Mouse (Mus musculus) urinary bladder, postnatal 10 days (tissue): ENCODE data around the gene Pnmal2.

ENCODE experiments used
- DNase-seq: peaks from one replicate; pipeline ENCODE4 v3.0.0; 2022; ENCODE audit warnings: low spot score

Gene Pnmal2

DNA sequence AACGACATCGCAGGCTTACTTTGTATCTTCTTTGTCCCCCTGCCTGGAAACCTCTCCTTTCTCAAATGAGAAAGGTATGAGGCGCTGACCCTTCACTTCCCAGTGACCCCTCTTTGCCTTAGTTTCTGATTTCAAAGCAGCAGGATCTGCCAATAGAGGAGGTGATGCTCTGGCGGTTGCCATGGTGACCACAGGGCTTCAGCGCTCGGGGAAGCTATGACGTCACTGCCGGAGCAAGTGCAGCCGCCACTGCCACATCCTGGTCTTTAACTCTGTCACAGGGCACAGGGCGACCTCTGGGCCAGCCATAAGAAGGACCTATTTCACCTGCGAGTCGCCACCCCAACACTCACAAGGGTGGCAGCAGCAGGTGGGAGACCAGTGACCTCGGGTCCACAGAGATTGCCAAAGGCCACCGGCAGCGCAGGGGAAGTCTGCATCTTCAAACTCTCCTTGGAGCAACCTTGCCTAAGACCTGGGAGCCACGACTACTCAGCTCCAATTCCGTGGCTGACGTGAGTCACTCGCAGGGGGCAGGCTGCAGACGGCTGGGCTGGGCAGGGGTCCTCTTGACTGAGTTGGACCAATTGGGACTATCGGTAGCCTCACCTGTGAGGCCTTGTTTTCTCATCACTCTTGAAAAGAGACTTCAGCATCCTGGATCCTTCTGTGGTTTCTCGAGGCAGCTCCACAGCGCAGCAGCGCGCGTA lies 38.5 kb downstream of the Pnmal2 start, which contains the start of gene Gm42372:
Gm42372 (plus strand) TSS at position 228 of the 710 bp plus-strand sequence.
- DNase-seq: no peak

DNA sequence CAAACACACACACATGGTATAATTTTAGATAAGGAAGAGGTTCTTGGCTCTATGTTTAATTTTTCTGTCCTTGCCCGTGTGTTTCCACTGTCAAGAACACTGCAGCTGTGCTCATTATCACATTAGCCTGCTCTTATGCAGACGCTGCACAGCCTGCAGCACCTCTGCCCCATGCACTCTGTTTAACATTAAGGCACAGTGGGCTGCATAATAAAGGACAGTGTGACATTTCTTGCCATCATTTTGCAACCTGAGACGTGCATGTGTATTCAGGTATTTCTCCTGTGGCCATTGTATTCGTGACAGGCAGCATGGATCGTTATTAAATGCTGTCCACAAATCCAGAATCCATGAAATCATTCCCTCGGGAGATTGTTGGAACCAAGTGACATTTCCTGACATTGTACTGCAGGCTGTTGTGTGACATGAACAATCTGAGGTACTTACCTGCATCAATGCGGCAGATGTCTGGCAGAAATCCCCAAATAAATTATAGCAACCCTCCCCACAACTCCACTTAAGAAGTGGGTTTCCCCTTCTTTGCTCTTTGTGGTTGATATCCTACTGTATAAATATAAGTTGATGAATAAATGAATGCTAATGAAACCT lies 43.2 kb downstream of the Pnmal2 start:
- DNase-seq: no peak

DNA sequence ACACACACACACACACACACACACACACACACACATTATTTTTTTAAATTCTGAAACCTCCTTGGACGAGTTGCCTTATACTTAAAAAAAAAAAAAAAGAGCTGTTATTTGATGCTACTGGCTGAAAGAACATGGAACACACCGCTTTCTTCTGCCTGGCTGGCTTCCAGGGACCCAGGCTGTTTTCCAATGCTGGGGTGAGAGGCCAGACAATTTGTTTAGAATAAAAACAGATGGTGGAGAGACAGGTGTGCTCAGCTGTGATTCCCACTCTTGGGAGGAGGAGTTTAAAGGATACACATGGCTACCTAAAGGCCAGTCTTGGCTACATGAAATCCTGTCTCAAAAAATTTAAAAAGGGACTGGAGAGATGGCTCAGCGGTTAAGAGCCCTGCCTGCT lies 43.9 kb downstream of the Pnmal2 start:
- DNase-seq: no peak

DNA sequence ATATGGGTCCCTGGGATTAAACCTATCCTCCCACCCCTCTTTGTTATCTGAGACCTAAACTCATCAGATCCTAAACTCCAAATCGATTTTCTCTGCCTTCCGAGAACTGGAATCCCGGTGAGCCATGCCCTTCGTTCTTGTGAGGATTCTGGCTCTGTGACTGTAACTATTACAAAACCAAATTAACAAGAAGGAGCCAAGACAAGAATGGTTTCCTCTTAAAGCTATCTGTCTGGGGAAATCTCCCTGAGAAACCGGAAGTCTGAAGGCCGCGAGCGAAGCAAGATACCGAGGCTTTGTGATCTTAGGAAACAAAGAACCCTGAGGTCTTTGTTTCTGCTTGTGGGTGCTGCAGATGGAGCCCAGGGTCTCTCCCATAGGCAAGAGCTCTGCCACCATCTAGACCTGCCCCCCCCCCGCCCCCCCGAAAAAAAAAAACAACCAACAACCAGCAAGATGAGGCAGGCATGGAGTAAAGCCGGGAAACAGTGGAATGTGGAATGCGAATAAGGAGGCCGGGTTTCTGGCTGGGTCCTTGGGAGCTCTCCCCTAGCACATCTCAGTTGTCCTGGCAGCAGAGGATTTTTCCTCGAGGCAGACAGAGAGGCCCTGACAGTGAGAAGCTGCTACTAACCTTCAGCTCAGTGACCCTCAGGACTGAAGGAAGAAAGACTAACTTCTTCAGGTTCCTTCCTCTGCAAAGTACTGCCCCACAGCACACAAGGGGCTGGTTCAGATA lies 45.7 kb downstream of the Pnmal2 start:
- DNase-seq: no peak

DNA sequence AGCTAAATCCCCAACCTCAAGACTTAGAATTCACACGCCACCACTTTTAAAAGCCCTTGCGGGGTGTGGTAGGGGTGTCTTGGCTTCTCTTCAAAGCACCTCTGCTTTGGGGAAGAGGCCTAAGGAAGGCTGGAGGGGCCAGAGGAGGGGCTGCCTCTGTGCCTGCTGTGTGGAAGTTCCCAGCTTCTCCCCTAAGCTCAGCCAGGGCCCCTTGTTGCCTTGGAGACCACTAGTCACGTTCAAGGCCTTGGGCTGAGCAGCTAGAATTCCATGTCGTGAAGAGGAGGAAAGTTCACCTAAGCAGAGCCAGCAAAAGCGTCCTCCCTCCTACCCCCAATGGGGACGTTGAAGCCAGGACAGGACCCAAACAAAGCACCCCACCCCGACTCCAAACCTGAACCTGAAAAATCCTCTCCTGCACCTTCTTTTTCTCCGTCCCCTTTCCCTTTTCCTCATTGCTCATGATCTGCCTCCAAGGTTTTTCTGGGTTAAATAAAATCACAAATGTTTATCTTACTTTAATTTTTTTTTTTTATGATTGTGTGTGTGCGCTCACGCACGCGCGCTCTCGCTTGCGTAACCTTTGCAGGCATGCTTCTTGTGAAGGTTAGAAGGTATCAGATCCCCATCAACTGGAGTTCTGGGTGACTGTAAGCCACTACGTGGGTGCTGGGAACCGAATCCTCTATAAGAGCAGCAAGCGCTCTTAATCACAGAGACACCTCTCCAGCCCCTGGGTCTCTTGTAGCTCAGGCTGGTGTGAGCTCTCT lies 47.4 kb downstream of the Pnmal2 start:
- no peak for DNase-seq

DNA sequence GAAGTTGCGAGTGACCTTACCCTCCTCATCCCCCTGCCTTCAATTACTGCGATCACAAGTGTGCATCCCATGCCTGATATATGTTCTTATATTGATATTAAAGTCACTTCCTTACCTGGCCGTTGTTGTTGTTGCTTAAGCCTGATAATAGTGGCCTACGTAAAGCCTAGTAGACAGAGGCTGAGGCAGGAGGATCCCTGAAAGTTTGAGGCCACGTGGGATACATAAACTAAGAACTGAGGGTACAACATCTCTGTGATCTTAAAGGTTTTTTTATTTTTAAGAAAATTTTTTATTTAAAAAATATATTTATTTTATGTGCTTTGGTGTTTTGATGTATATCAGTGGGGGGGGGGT lies 47.9 kb downstream of the Pnmal2 start, which contains the start of gene Ccdc8:
Ccdc8 (plus strand) TSS at position 258 of the 357 bp plus-strand sequence.
- DNase-seq: no peak

DNA sequence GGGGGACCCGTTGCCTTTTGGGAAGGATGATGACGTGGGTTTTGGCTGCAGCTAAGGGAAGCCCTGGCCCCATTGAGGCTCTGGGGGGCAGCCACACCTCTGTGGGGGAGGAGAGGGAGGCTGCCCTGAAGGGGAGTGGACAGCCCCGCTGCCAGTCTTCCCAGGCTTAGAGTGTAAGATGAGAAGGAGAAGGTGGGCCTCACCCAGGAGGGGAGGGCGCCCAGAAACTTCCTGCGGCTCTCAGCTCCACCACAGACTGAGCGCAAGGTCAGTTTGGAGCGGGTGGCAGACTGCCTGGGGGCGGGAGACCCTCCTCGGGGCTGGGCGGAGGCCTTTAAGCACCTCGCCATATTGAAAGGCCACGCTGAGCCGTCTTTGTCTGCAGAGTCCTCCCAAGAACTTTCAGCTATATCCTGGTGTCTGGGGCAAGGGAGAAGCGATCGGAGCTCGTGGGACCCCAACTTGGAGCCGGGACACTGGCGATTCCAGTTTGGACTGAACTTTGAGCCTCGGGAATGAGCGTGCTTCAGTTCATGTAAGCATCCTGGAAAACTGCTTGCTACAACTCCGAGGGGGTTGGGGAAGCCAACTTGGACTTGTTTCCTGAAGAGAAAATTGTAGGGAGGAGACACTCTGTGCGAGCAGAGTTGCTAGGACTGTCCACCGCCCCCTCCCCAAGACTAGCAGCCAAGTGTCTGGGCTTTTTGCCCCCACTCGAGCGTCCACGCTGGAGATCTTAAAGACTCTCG lies 49.3 kb downstream of the Pnmal2 start:
- peak; percentile 47 for DNase-seq

DNA sequence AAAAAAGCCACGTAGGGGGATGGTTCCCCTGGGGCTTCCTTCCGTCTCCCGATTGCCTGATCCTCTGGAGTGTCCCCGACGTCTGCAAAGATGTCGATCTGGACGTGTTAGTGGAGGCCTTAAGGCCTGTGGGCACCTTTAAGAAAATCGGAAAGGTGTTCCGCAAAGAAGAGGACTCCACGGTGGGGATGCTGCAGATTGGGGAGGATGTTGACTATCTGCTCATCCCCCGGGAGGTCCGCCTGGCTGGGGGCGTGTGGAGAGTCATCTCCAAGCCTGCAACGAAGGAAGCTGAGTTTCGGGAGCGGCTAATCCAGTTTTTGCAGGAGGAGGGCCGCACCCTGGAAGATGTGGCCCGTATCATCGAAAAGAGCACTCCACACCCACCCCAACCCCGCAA lies 49.9 kb downstream of the Pnmal2 start:
- no peak for DNase-seq

DNA sequence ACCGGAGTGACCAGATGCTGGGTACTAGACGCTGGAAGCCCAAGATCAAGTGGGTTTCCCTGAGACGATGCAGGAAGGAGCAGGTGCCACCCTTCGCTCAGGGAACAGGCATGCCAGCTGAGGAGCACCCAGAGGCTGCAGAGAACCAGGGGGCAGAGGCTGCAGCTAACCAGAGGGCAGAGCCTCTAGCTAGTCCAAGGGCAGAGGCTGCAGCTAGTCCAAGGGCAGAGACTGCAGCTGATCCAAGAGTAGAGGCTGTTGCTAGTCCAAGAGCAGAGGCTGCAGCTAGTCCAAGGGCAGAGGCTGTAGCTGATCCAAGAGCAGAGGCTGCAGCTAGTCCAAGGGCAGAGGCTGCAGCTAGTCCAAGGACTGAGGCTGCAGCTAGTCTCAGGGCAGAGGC lies 50.9 kb downstream of the Pnmal2 start:
- DNase-seq: no peak
